Mouse (Mus musculus): ENCODE results near the gene Tfap4. TPM values are rescaled to one million over a fixed set of nuclear protein-coding genes. Genes with fewer than 3 reads are reported as not detected.

Gene Tfap4
- polyA plus RNA-seq, 1 experiment from 2014 or later: 25.1 TPM

DNA sequence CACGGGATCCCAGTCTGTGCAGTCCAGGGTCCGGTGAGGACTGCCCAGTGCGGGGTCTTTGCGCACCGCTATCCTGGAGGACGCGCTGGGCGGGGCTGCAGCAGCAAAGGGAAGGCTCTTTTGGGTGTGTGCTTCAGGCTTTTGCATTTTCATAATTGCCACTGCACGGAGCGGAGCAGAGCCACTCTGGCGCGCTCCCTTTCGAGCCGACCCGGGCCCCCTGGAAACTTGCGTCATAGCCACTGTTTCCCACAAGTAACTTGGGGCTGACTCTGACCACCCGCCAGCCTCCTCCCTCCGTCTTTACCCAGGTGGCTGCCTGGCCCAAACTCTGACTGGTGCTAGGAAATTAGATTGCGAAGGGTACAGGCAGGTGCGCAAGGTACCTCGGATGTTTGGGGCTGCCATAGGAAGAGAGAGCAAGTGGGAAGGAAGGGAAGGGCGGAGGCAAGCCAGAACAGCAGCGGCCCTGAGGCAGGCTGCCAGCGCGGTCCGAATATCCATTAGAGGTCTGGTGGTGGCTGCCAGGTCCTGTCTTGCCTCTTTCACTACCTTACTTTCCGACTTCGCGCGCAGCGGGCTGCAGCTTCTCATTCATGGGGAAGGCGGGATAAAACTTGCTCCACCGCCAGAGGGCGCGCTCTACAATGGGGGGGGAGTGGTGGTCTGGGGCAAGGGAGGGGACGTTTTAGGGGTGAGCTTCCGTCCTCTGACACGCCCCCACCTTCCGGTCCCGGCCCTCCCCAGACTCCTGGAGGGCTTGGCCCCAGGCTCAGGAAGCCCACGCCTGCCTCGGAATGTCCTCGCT is 695 bp upstream of the Tfap4 start:
- H3K4me2 ChIP-seq: peak overlapping the region; percentile 98
- ATAC-seq (replicated peaks; ENCODE audit: low FRiP score) (peak; percentile 44), DNase-seq (ENCODE audit: low spot score) (peak; percentile 77)
- peak overlapping the region; percentile 94 for H3K9ac ChIP-seq (ENCODE audit: low read depth, low read length)
- H3K27ac ChIP-seq (ENCODE audit: low read depth, low read length): peak overlapping the region; percentile 96
- under 1% methylated on average over 43 of the region's 43 CpGs for WGBS
- no peaks in the 10 kb centered on the region for H3K27me3 ChIP-seq (replicated peaks; ENCODE audit: control insufficient read depth, insufficient read depth, low read length)
- peaks cover 28% of the 10 kb centered on the region for H3K4me1 ChIP-seq (replicated peaks; ENCODE audit: control insufficient read depth, insufficient read depth, low read length)
- H3K36me3 ChIP-seq (ENCODE audit: control insufficient read depth, insufficient read depth, low read length): no peaks in the 10 kb centered on the region; the same call in 1 of the 2 replicates
- H3K4me3 ChIP-seq (ENCODE audit: low read depth, low read length): peak overlapping the region; percentile 87
- no peaks in the 10 kb centered on the region for H3K9me3 ChIP-seq (ENCODE audit: control insufficient read depth, low read length)

- Histone ChIP-seq H3K4me1 (replicated peaks; ENCODE audit: control insufficient read depth, insufficient read depth, low read length) (peaks cover 40% of the 10 kb centered on the region), H3K27ac (ENCODE audit: low read depth, low read length) (peak overlapping the region; percentile 96), H3K4me2 (peak overlapping the region; percentile 98), H3K9ac (ENCODE audit: low read depth, low read length) (peak overlapping the region; percentile 94), H3K4me3 (ENCODE audit: low read depth, low read length) (peak overlapping the region; percentile 87), H3K27me3 (replicated peaks; ENCODE audit: control insufficient read depth, insufficient read depth, low read length) (no peaks in the 10 kb centered on the region), H3K36me3 (ENCODE audit: control insufficient read depth, insufficient read depth, low read length) (no peaks in the 10 kb centered on the region; the same call in 1 of the 2 replicates), H3K9me3 (ENCODE audit: control insufficient read depth, low read length) (no peaks in the 10 kb centered on the region)
- peak; percentile 19 for ATAC-seq (replicated peaks; ENCODE audit: low FRiP score)
- no peak for DNase-seq (ENCODE audit: low spot score)
- WGBS: under 1% methylated on average over 43 of the region's 43 CpGs
These were observed 548 bp downstream of the Tfap4 start for GRCm38 (mm10) chr16:4558980-4559631.

DNA sequence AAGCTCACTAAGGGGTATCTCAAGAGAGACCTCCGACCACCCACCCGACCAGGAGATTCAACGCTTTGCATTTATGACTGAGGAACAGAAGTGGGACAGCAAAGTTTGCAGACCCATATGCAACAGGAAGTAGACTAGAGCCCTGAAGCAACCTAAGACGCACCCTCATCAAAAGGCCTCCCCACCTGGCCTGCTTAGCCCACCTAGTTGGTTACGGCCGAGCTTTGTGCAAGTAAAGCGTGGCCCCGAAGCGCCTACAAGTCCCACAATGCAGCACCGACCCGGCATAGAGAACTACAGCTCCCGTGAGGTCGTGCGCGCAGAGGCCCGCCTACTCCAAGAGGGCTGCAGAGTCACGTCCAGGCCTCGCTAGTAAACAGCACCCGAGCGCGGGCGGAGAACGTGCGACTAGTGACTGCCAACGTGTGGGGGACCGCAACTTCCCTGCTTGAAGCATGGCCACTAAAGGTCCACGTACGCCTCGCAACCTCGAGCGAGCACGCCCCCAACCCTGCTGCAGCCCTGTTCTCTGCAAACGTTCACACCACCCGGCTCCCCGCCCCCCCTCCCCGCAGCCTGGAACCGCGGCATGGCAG is 1.2 kb downstream of the Tfap4 start:
- Histone ChIP-seq H3K4me3 (ENCODE audit: low read depth, low read length) (peak overlapping the region; percentile 87), H3K9me3 (ENCODE audit: control insufficient read depth, low read length) (no peaks in the 10 kb centered on the region), H3K36me3 (ENCODE audit: control insufficient read depth, insufficient read depth, low read length) (no peaks in the 10 kb centered on the region; the same call in 1 of the 2 replicates), H3K4me1 (replicated peaks; ENCODE audit: control insufficient read depth, insufficient read depth, low read length) (peaks cover 47% of the 10 kb centered on the region), H3K27ac (ENCODE audit: low read depth, low read length) (peak overlapping the region; percentile 96), H3K9ac (ENCODE audit: low read depth, low read length) (peak overlapping the region; percentile 94), H3K4me2 (peak overlapping the region; percentile 98), H3K27me3 (replicated peaks; ENCODE audit: control insufficient read depth, insufficient read depth, low read length) (no peaks in the 10 kb centered on the region)
- ATAC-seq (replicated peaks; ENCODE audit: low FRiP score) (peak; percentile 85), DNase-seq (ENCODE audit: low spot score) (peak; percentile 91)
- under 1% methylated on average over 38 of the region's 38 CpGs for WGBS

DNA sequence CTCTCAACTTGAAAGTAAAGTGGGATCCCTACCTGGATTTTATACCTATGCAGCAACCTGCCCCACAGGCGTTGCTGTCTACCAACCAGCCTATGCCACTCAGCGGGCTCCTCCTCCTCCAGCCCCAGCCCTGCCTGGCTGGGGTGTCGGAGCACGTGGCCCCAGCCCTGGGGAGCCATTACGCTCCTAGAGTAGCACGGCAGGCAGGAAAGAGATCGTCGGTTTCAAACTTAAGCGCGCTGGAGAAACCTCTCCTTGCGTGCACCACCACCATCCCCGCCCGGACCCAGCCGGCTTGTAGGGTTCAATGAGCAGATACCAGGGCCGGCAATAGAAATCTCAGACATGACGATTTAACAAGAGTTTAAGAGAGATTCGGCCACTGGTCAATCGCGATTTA is 1.7 kb downstream of the Tfap4 start:
- peak overlapping the region; percentile 96 for H3K27ac ChIP-seq (ENCODE audit: low read depth, low read length)
- peak overlapping the region; percentile 98 for H3K4me2 ChIP-seq
- no peaks in the 10 kb centered on the region; the same call in 1 of the 2 replicates for H3K36me3 ChIP-seq (ENCODE audit: control insufficient read depth, insufficient read depth, low read length)
- ATAC-seq (replicated peaks; ENCODE audit: low FRiP score) (peak; percentile 68), DNase-seq (ENCODE audit: low spot score) (peak; percentile 71)
- no peaks in the 10 kb centered on the region for H3K27me3 ChIP-seq (replicated peaks; ENCODE audit: control insufficient read depth, insufficient read depth, low read length)
- H3K9ac ChIP-seq (ENCODE audit: low read depth, low read length): peak overlapping the region; percentile 94
- H3K9me3 ChIP-seq (ENCODE audit: control insufficient read depth, low read length): no peaks in the 10 kb centered on the region
- H3K4me1 ChIP-seq (replicated peaks; ENCODE audit: control insufficient read depth, insufficient read depth, low read length): peaks cover 52% of the 10 kb centered on the region
- under 1% methylated on average over 19 of the region's 19 CpGs for WGBS
- H3K4me3 ChIP-seq (ENCODE audit: low read depth, low read length): peak overlapping the region; percentile 87

DNA sequence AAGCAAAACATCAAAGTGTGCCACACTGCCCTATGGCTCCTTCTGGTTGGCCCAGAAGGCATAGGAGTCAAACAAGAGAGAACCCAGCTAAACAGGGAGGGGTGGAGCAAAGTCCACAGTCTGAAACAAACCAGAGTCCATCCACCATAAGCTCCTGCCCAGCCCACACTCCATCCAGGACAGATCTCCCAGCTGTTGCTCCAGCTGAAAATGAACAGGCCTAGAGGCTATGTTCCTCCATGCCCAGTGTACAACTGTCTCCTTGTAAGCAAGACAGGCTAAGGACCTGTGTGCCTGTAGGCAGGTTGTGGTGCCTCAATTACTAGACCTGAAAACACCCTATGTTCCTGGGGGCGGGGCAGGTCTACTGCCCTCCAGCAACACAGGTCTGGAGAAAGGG is 2.6 kb downstream of the Tfap4 start:
- H3K9ac ChIP-seq (ENCODE audit: low read depth, low read length): peak overlapping the region; percentile 94
- H3K9me3 ChIP-seq (ENCODE audit: control insufficient read depth, low read length): no peaks in the 10 kb centered on the region
- peak overlapping the region; percentile 98 for H3K4me2 ChIP-seq
- 72% methylated on average over 1 of the region's 1 CpGs for WGBS
- peaks cover 61% of the 10 kb centered on the region for H3K4me1 ChIP-seq (replicated peaks; ENCODE audit: control insufficient read depth, insufficient read depth, low read length)
- no peaks in the 10 kb centered on the region; the same call in 1 of the 2 replicates for H3K36me3 ChIP-seq (ENCODE audit: control insufficient read depth, insufficient read depth, low read length)
- H3K27me3 ChIP-seq (replicated peaks; ENCODE audit: control insufficient read depth, insufficient read depth, low read length): no peaks in the 10 kb centered on the region
- ATAC-seq (replicated peaks; ENCODE audit: low FRiP score) (no peak), DNase-seq (ENCODE audit: low spot score) (no peak)
- H3K4me3 ChIP-seq (ENCODE audit: low read depth, low read length): peak overlapping the region; percentile 87
- peak overlapping the region; percentile 96 for H3K27ac ChIP-seq (ENCODE audit: low read depth, low read length)

GRCm38 (mm10) chr16:4555555-4555954 is 4.1 kb downstream of the Tfap4 start:
- peaks cover 12% of the 10 kb centered on the region; the same call in 1 of the 2 replicates for H3K36me3 ChIP-seq (ENCODE audit: control insufficient read depth, insufficient read depth, low read length)
- H3K4me3 ChIP-seq (ENCODE audit: low read depth, low read length): no peak overlapping the region
- ATAC-seq (replicated peaks; ENCODE audit: low FRiP score) (no peak), DNase-seq (ENCODE audit: low spot score) (no peak)
- H3K9ac ChIP-seq (ENCODE audit: low read depth, low read length): 0 out of 2 replicates have a peak overlapping the region, but pooled peaks have one; percentile 38
- 83% methylated on average over 1 of the region's 1 CpGs for WGBS
- H3K27ac ChIP-seq (ENCODE audit: low read depth, low read length): peak overlapping the region; percentile 56
- H3K27me3 ChIP-seq (replicated peaks; ENCODE audit: control insufficient read depth, insufficient read depth, low read length): no peaks in the 10 kb centered on the region
- H3K9me3 ChIP-seq (ENCODE audit: control insufficient read depth, low read length): no peaks in the 10 kb centered on the region
- peaks cover 68% of the 10 kb centered on the region for H3K4me1 ChIP-seq (replicated peaks; ENCODE audit: control insufficient read depth, insufficient read depth, low read length)
- peak overlapping the region; percentile 30 for H3K4me2 ChIP-seq

- peaks cover 67% of the 10 kb centered on the region for H3K4me1 ChIP-seq (replicated peaks; ENCODE audit: control insufficient read depth, insufficient read depth, low read length)
- DNase-seq (ENCODE audit: low spot score): peak; percentile 73
- no peaks in the 10 kb centered on the region for H3K9me3 ChIP-seq (ENCODE audit: control insufficient read depth, low read length)
- peak; percentile 89 for ATAC-seq (replicated peaks; ENCODE audit: low FRiP score)
- peak overlapping the region; percentile 38 for H3K4me3 ChIP-seq (ENCODE audit: low read depth, low read length)
- H3K36me3 ChIP-seq (ENCODE audit: control insufficient read depth, insufficient read depth, low read length): peaks cover 27% of the 10 kb centered on the region
- peak overlapping the region; percentile 68 for H3K9ac ChIP-seq (ENCODE audit: low read depth, low read length)
- no peaks in the 10 kb centered on the region for H3K27me3 ChIP-seq (replicated peaks; ENCODE audit: control insufficient read depth, insufficient read depth, low read length)
- H3K4me2 ChIP-seq: peak overlapping the region; percentile 78
- 23% methylated on average over 6 of the region's 6 CpGs for WGBS
- peak overlapping the region; percentile 85 for H3K27ac ChIP-seq (ENCODE audit: low read depth, low read length)
These were observed 6.7 kb downstream of the Tfap4 start for GRCm38 (mm10) chr16:4552829-4553550.

- H3K36me3 ChIP-seq (ENCODE audit: control insufficient read depth, insufficient read depth, low read length): peaks cover 33% of the 10 kb centered on the region
These were observed 7.8 kb downstream of the Tfap4 start for GRCm38 (mm10) chr16:4551885-4552284.

More at GRCm38 (mm10) chr16:4551885-4552284, 7.8 kb downstream of the Tfap4 start:
- Histone ChIP-seq H3K4me1 (replicated peaks; ENCODE audit: control insufficient read depth, insufficient read depth, low read length) (peaks cover 57% of the 10 kb centered on the region), H3K4me2 (peak overlapping the region; percentile 78), H3K9ac (ENCODE audit: low read depth, low read length) (no peak overlapping the region; the same call in 1 of the 2 replicates), H3K27me3 (replicated peaks; ENCODE audit: control insufficient read depth, insufficient read depth, low read length) (no peaks in the 10 kb centered on the region), H3K27ac (ENCODE audit: low read depth, low read length) (peak overlapping the region; percentile 85), H3K4me3 (ENCODE audit: low read depth, low read length) (no peak overlapping the region), H3K9me3 (ENCODE audit: control insufficient read depth, low read length) (no peaks in the 10 kb centered on the region)
- WGBS: 88% methylated on average over 12 of the region's 12 CpGs
- DNase-seq (ENCODE audit: low spot score): no peak
- ATAC-seq (replicated peaks; ENCODE audit: low FRiP score): no peak

Data from liver, embryonic 11.5 days (tissue).